Comparison of ENCODE assay signal across 8 mouse cellular contexts in genomic region chr10:116301258-116301657, GRCm38 (mm10). TPM values are rescaled to one million over a fixed set of nuclear protein-coding genes. Genes with fewer than 3 reads are reported as not detected.
A peak's percentile ranks its signal among the peaks of the same experiment; 100 is the strongest.
DNase-seq lines count a peak whose midpoint lies in the region; ATAC-seq and TF ChIP-seq lines count a peak whose summit lies in the region.

No protein-coding gene starts in this region.

- H3K27ac ChIP-seq in spleen, adult 2 months (ENCODE audit: insufficient read depth, low read length), result peak overlapping the region; percentile 42
- H3K27ac ChIP-seq in forebrain, embryonic 15.5 days (replicated peaks), result no peak overlapping the region
- no peak overlapping the region for H3K27ac ChIP-seq in hindbrain, embryonic 11.5 days (ENCODE audit: low read depth, low read length)
- H3K27ac ChIP-seq in limb, embryonic 14.5 days (replicated peaks; ENCODE audit: low read depth, low read length), result no peak overlapping the region
- no peak overlapping the region for H3K27ac ChIP-seq in midbrain, embryonic 15.5 days

- H3K27me3 ChIP-seq in spleen, adult 2 months (ENCODE audit: control insufficient read depth, insufficient read depth, low read length), result peaks cover 3% of the 10 kb centered on the region; the same call in 1 of the 2 replicates
- no peaks in the 10 kb centered on the region for H3K27me3 ChIP-seq in forebrain, embryonic 15.5 days
- H3K27me3 ChIP-seq in hindbrain, embryonic 11.5 days (ENCODE audit: control insufficient read depth, insufficient read depth, low read length), result peaks cover 8% of the 10 kb centered on the region
- peaks cover 13% of the 10 kb centered on the region; the same call in 1 of the 2 replicates for H3K27me3 ChIP-seq in limb, embryonic 14.5 days (ENCODE audit: control insufficient read depth, insufficient read depth, low read length)
- peaks cover 15% of the 10 kb centered on the region for H3K27me3 ChIP-seq in midbrain, embryonic 15.5 days (replicated peaks)

- WGBS in spleen, adult 2 months, result 4% methylated on average over 36 of the region's 36 CpGs
- WGBS in forebrain, embryonic 15.5 days, result 0% methylated on average over 36 of the region's 36 CpGs
- WGBS in hindbrain, embryonic 11.5 days, result 1% methylated on average over 36 of the region's 36 CpGs
- under 1% methylated on average over 29 of the region's 36 CpGs for WGBS in limb, embryonic 14.5 days
- under 1% methylated on average over 36 of the region's 36 CpGs for WGBS in midbrain, embryonic 15.5 days

- no peaks in the 10 kb centered on the region for H3K9me3 ChIP-seq in forebrain, embryonic 15.5 days
- H3K9me3 ChIP-seq in hindbrain, embryonic 11.5 days (ENCODE audit: control insufficient read depth, low read length), result no peaks in the 10 kb centered on the region
- no peaks in the 10 kb centered on the region for H3K9me3 ChIP-seq in limb, embryonic 14.5 days (ENCODE audit: control insufficient read depth, low read length)
- H3K9me3 ChIP-seq in midbrain, embryonic 15.5 days, result no peaks in the 10 kb centered on the region

- peak; percentile 41 for ATAC-seq in forebrain, embryonic 15.5 days (replicated peaks)
- ATAC-seq in hindbrain, embryonic 11.5 days (ENCODE audit: low FRiP score), result peak; percentile 57
- no peak for ATAC-seq in limb, embryonic 14.5 days (ENCODE audit: low FRiP score, low read depth)
- peak; percentile 45; the same call in 1 of the 2 replicates for ATAC-seq in midbrain, embryonic 15.5 days (replicated peaks)
- ATAC-seq in CD4-positive, CD25-positive, alpha-beta regulatory T cell, adult 4 months, result no peak

- TF ChIP-seq CTCF in spleen, adult 2 months (IDR thresholded peaks at IDR 0.05; ENCODE audit: extremely low read depth, insufficient read depth, insufficient read length, insufficient replicate concordance), result no peak

- H3K36me3 ChIP-seq in spleen, adult 2 months (ENCODE audit: control insufficient read depth, insufficient read depth, low read length), result no peaks in the 10 kb centered on the region
- no peaks in the 10 kb centered on the region for H3K36me3 ChIP-seq in forebrain, embryonic 15.5 days
- no peaks in the 10 kb centered on the region for H3K36me3 ChIP-seq in hindbrain, embryonic 11.5 days (ENCODE audit: control insufficient read depth, insufficient read depth, low read length)
- no peaks in the 10 kb centered on the region for H3K36me3 ChIP-seq in limb, embryonic 14.5 days (ENCODE audit: control insufficient read depth, insufficient read depth, low read length)
- H3K36me3 ChIP-seq in midbrain, embryonic 15.5 days (replicated peaks), result no peaks in the 10 kb centered on the region

- H3K9ac ChIP-seq in forebrain, embryonic 15.5 days (replicated peaks), result peak overlapping the region; percentile 27
- H3K9ac ChIP-seq in hindbrain, embryonic 11.5 days (ENCODE audit: low read depth, low read length), result peak overlapping the region; percentile 53; the same call in 1 of the 2 replicates
- peak overlapping the region; percentile 61 for H3K9ac ChIP-seq in limb, embryonic 14.5 days (ENCODE audit: low read depth, low read length, severe bottlenecking)
- peak overlapping the region; percentile 37 for H3K9ac ChIP-seq in midbrain, embryonic 15.5 days

- H3K4me3 ChIP-seq in spleen, adult 2 months (ENCODE audit: extremely low read depth, insufficient read depth, insufficient read length), result peak overlapping the region; percentile 17; the same call in 1 of the 2 replicates
- peak overlapping the region; percentile 36 for H3K4me3 ChIP-seq in forebrain, embryonic 15.5 days
- H3K4me3 ChIP-seq in hindbrain, embryonic 11.5 days (ENCODE audit: low read depth, low read length), result peak overlapping the region; percentile 46
- H3K4me3 ChIP-seq in limb, embryonic 14.5 days (replicated peaks; ENCODE audit: low read length), result peak overlapping the region; percentile 48
- peak overlapping the region; percentile 47 for H3K4me3 ChIP-seq in midbrain, embryonic 15.5 days

- no peak for TF ChIP-seq POLR2A in spleen, adult 2 months (IDR thresholded peaks at IDR 0.05; ENCODE audit: low read depth, low read length)
- TF ChIP-seq POLR2A in limb, embryonic 14.5 days (IDR thresholded peaks at IDR 0.05; ENCODE audit: borderline replicate concordance, extremely low read depth, insufficient read depth, insufficient read length), result no peak

- H3K4me1 ChIP-seq in spleen, adult 2 months (ENCODE audit: control insufficient read depth, insufficient read depth, insufficient read length), result no peaks in the 10 kb centered on the region; the same call in 1 of the 2 replicates
- peaks cover 3% of the 10 kb centered on the region; the same call in 1 of the 2 replicates for H3K4me1 ChIP-seq in forebrain, embryonic 15.5 days
- no peaks in the 10 kb centered on the region for H3K4me1 ChIP-seq in hindbrain, embryonic 11.5 days (replicated peaks; ENCODE audit: control insufficient read depth, insufficient read depth, low read length)
- H3K4me1 ChIP-seq in limb, embryonic 14.5 days (ENCODE audit: control insufficient read depth, insufficient read depth, low read length), result peaks cover 7% of the 10 kb centered on the region; the same call in 1 of the 2 replicates
- H3K4me1 ChIP-seq in midbrain, embryonic 15.5 days, result peaks cover 12% of the 10 kb centered on the region

- no peak for DNase-seq in spleen, adult 2 months (ENCODE audit: low read depth in 1 of 2, low spot score in 2 of 2)
- no peak for DNase-seq in spleen, adult 12 weeks (ENCODE audit: low spot score)
- DNase-seq in hindbrain, embryonic 11.5 days (ENCODE audit: low spot score), result peak; percentile 63
- peak; percentile 8 for DNase-seq in limb, embryonic 14.5 days (ENCODE audit: low spot score)
- no peak for DNase-seq in right cerebral cortex, postnatal 14 days

- H3K4me2 ChIP-seq in forebrain, embryonic 15.5 days (replicated peaks), result peak overlapping the region; percentile 72
- H3K4me2 ChIP-seq in hindbrain, embryonic 11.5 days (replicated peaks; ENCODE audit: low read depth, low read length), result peak overlapping the region; percentile 91
- peak overlapping the region; percentile 95 for H3K4me2 ChIP-seq in limb, embryonic 14.5 days (replicated peaks; ENCODE audit: low read depth, low read length, severe bottlenecking)
- peak overlapping the region; percentile 98 for H3K4me2 ChIP-seq in midbrain, embryonic 15.5 days

RNA-seq across cellular contexts. Expression of gene Ptprb, which starts 25.9 kb away (rescaled TPM):
- polyA plus RNA-seq in spleen, adult 2 months (2012; rRNA removed), result 5.6 and 5.7 TPM in 2 replicates
- 2.4 and 2.5 TPM in 2 replicates for polyA plus RNA-seq in forebrain, embryonic 15.5 days (2015; fragmentation: Nextera tagmentation; extraction: Ambion mirVana)
- polyA plus RNA-seq in hindbrain, embryonic 11.5 days (2014; fragmentation: Nextera tagmentation; extraction: Ambion mirVana), result 2.6 and 2.8 TPM in 2 replicates
- polyA plus RNA-seq in limb, embryonic 14.5 days (2012; rRNA removed), result 2.0 and 2.3 TPM in 2 replicates
- 3.3 and 3.4 TPM in 2 replicates for polyA plus RNA-seq in limb, embryonic 14.5 days (2014; fragmentation: Nextera tagmentation; extraction: Ambion mirVana)
- polyA plus RNA-seq in midbrain, embryonic 15.5 days (2015; fragmentation: Nextera tagmentation; extraction: Ambion mirVana), result 3.6 and 3.9 TPM in 2 replicates
- polyA plus RNA-seq in CD4-positive, CD25-positive, alpha-beta regulatory T cell, adult 4 months (2017; shearing (Covaris generic)), result not detected

Comparison
In these comparisons a context has a peak if more than half of its experiments do, and no peak if none do; other contexts are left out.
1. DNase-seq: peak in hindbrain, embryonic 11.5 days (single experiment) and limb, embryonic 14.5 days (single experiment); none in spleen, adult 2 months (0 of 2), spleen, adult 12 weeks (single experiment) and right cerebral cortex, postnatal 14 days (single experiment).
2. ATAC-seq: peak in forebrain, embryonic 15.5 days (single experiment), hindbrain, embryonic 11.5 days (single experiment) and midbrain, embryonic 15.5 days (single experiment); none in limb, embryonic 14.5 days (single experiment) and CD4-positive, CD25-positive, alpha-beta regulatory T cell, adult 4 months (single experiment).
3. Peak in every context shown above with its lines, with median percentiles within 50 percentile points of each other: H3K4me3 ChIP-seq, H3K4me2 ChIP-seq and H3K9ac ChIP-seq.